Mouse (Mus musculus) gastrocnemius, postnatal 36 days (tissue): ENCODE measurements around the gene Letm1. TPM values are rescaled to one million over a fixed set of nuclear protein-coding genes. Genes with fewer than 3 reads are reported as not detected.

ENCODE experiments used
- DNase-seq, 2 experiments: peaks; one replicate each; pipeline ENCODE4 v3.0.0; 2022
- intact Hi-C: fragments of 180-260 bp; cut with DNase I; formaldehyde crosslinking; loops from one replicate; pipeline ENCODE4 v1.15.1; 2025
- total RNA-seq, 2 experiments: library from RNA; stranded (reverse); gene quantifications; 2 replicates each; pipeline ENCODE4 v1.2.3; 2021

The Letm1 gene
- total RNA-seq, 2 experiments from 2014 or later: 76.2 to 79.8 TPM

- intact Hi-C loops: no loop called here
- DNase-seq: no peak
Measured at GRCm38 (mm10) chr5:33777195-33777594, 5.4 kb downstream of the Letm1 start.

DNA sequence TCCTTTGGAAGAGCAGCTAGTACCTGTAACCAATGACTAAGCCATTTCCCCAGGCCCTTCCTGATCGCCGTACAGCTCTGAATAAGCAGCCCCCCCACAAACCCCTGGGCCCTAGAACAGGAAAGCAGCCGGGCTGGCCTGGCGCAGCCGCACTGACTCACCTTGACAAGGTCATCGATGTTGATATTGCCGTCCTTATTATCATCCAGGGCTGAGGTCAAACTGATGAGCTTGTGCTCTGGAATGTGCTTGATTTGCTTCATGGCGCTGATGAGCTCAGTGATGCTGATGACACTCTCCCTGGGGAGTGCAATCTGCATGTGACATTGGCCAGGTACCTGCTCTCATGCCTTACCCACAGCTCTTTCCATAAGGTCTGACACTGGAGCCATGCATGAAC lies 39.1 kb downstream of the Letm1 start:
- no peak for DNase-seq
- intact Hi-C loops: no loop called here

DNA sequence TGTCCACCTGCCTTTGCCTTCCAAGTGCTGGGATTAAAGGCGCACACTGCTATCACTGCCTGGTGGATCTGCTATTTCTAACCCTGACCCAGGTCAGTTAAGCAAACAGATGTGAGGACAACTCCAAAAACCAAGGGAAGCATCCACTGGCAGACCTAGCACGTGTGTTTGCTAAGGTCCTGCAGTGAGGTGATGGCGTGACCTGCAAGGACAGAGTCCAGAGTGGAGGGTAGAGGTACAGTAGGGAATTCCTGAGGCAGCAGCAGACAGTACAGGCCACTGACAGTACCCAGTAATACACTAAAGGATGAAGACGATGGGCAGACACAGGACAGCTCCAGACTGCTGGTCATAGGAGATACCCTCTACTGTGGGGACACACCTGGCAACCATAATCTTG lies 42.1 kb downstream of the Letm1 start:
- DNase-seq: no peak
- intact Hi-C loops: no loop called here

DNA sequence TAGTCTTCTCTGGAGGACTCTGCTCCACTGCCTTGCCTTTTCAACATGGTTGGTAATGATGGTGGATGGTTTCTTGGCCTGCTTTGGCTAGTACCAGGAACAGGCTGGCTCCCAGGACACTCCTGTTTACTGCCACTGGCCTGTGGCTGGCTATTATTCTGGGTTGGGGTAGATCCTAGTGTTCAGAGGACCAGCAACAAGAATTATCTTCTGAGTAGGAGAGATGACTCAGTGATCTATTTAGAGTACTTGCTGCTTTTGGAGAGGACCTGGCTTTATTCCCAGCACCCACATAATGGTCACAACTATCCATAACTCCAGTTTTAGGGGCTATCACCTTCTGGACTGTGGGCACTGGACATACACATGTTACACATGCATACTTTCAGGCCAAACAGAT lies 44.3 kb downstream of the Letm1 start:
- DNase-seq: no peak
- intact Hi-C loops: loop anchor here (2.0 kb wide), 1 partner anchor 64 kb away; no protein-coding TSS in a partner anchor

DNA sequence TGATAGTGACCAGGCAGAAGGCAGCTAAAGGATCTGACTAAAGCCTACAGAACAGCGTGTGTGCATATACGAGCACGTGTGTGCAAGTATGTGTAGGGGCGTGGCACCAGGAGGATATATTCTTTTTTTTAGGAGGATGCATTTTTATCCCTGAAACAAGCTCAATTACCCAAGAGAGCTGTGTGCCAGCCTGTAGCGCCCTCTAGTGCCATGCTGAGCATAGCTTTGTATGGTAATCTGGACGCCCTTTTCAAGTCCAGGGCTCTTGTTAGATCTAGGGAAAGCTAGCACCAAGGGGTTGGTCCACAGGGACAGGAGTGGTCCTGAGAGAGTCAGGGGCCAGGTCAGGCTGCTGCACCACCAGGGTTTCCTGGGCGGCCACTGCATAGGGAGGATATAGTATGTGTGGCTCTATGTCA lies 44.7 kb downstream of the Letm1 start:
- intact Hi-C loops: loop anchor here (1.0 to 2.0 kb wide), 2 partner anchors 54 to 63 kb away; no protein-coding TSS in a partner anchor
- peak; percentile 35 to 56 for DNase-seq

DNA sequence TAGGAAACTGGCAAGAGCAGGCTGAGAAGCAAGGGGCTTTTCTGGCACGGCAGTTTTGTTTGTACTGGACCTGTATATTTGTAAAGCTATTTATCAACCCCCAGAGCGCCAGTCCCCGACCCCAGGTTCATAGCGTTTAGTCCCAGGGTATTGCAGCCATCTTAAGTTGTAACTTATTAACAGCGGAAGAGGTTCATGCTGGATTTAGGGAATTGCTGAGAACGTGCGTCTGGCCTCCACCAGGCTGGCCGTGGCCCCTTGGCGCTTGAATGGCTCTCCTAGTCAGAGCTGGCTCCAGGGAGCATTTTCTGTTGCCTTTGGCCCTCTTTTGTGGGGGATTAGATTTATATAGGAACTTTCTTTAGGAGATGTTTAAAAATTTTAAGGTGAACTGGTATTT lies 46.4 kb downstream of the Letm1 start:
- DNase-seq: no peak
- intact Hi-C loops: no loop called here

DNA sequence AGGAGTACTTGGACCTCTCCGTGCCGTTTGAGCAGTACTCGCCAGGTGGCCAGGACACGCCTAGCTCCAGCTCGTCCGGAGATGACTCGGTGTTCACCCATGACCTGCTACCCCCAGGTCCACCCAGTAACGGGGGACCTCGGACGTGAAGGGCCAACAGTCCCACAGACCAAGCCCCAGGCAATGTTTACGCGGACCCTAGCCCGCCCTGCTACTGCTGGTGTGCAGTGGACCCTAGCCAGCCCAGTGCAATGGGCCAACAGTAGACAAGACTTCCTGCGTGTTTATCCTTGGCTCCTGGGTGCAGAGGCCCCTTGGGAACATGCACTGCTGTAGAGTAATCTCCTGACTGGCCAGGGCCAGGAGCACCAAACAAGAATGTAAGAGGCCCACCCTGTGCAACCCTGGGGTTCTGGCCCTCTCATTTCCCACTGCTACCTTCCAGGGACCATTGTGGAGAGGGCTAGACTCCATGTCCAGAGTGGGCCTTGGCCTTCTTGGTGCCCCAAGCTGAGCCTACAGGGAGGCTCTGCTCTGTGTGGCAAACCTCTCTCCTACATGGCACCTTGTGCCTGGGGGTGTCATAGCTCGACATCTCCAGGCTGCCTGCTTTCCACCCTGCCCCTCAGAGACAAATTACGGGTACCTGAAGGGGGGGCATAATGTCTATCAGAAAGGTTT lies 47.1 kb downstream of the Letm1 start:
- DNase-seq: peak in 1 of 2 experiments; percentile 5
- intact Hi-C loops: no loop called here

DNA sequence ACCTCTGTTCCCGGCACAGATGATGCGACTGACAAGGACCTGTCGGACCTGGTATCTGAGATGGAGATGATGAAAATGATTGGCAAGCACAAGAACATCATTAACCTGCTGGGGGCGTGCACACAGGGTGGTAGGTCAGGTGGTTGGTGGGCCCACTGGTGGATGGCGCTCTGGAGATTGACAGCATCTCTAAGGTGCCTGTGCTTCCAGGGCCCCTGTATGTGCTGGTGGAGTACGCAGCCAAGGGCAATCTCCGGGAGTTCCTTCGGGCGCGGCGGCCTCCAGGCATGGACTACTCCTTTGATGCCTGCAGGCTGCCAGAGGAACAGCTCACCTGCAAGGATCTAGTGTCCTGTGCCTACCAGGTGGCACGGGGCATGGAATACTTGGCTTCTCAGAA lies 48.8 kb downstream of the Letm1 start:
- intact Hi-C loops: no loop called here
- peak in 1 of 2 experiments; percentile 10 for DNase-seq

DNA sequence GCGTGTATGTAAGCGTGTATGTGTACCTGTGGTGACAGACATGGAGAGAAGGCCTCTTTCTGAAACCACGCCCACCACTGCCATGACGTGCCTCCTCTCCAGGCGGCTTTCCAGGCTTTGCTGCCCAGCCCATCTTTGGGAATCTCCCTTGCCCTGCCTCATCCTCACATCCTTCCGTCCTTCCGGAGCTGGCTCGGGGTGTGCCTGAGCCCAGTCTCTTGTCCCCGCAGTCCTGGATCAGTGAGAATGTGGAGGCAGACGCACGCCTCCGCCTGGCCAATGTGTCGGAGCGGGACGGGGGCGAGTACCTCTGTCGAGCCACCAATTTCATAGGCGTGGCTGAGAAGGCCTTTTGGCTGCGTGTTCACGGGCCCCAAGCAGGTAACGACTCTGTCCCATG lies 51.6 kb downstream of the Letm1 start:
- intact Hi-C loops: no loop called here
- peak in 1 of 2 experiments; percentile 10 for DNase-seq

- intact Hi-C loops: no loop called here
- peak in 1 of 2 experiments; percentile 8 for DNase-seq
Measured at GRCm38 (mm10) chr5:33730516-33730915, 52.1 kb downstream of the Letm1 start.

GRCm38 (mm10) chr5:33728841-33729240 lies 53.8 kb downstream of the Letm1 start:
- DNase-seq: no peak
- intact Hi-C loops: no loop called here

- no peak for DNase-seq
- intact Hi-C loops: no loop called here
Measured at GRCm38 (mm10) chr5:33726891-33727290, 55.7 kb downstream of the Letm1 start.

DNA sequence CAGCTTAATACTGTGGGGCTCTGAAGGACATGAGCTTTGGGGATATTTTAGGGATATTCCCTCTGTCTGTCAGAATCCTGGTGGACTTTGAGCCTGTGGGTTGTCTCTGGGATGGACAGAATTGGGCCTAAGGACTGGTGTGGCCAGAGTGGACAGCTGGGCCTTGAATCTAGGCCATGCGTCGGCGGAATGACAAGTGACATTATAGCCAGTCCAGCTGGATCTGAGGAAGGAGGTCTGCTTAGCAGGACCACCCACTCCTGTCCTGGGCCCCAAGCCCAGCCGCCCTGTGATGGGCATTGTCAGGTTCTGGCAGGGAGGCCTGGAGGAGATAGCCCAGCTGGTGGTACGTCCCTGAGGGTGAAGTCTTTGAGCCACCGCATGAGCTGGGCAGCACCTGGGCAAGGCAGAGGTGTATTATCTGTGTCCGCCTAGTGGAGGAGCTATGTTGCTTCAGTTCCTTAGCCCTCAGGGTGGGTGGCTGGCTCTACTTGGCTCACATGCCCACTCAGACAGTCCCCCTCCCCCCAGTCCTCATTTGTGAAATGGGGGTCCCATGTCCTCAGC lies 56.5 kb downstream of the Letm1 start:
- intact Hi-C loops: no loop called here
- DNase-seq: no peak

- no peak for DNase-seq
- intact Hi-C loops: no loop called here
Measured at GRCm38 (mm10) chr5:33723641-33724465, 58.8 kb downstream of the Letm1 start.

DNA sequence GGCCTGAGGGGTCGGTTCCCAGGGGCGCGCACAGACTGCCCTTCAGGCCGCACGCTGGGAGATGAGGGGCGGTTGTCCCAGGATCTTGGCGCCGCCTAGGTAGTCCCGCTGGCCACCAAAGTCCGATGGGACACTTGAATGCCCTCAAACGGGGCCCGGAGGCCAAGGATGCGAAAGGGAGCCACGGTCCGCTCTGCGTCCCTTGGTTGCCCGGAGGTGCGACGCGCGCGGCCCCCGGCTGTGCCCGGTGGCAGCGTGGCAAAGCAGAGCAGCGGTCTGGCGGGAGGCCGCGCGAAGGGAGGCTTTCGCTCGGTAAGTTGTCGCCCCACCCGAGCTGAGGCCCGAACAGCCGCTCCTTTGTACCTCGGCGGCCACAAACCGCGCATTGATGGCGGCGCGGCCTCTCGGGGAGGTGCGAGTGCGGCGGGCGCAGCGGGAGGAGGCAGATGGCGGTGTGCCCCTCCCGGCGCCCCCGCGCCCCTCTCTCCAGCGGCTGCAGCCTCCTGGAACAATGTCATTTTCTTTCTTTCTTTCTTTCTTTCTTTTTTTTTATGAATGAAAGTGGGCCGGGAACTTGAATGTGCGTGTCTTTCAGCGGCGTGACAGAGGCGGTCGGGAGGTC lies 59.5 kb downstream of the Letm1 start:
- DNase-seq: no peak
- intact Hi-C loops: no loop called here

GRCm38 (mm10) chr5:33722266-33723018 lies 60.2 kb downstream of the Letm1 start:
- intact Hi-C loops: no loop called here
- no peak for DNase-seq

GRCm38 (mm10) chr5:33721541-33722265 lies 60.9 kb downstream of the Letm1 start, which contains the start of gene Fgfr3:
Gene Fgfr3 (plus strand): TSS chr5:33721674.
- intact Hi-C loops: no loop called here
- DNase-seq: peak; percentile 42 to 45

- intact Hi-C loops: no loop called here
- DNase-seq: no peak
Measured at GRCm38 (mm10) chr5:33720852-33721490, 61.6 kb downstream of the Letm1 start.

GRCm38 (mm10) chr5:33718460-33718859 lies 64.2 kb downstream of the Letm1 start:
- DNase-seq: no peak
- intact Hi-C loops: no loop called here
